10 mouse cellular contexts compared by ENCODE assay signal in genomic region chr7:45403532-45404261, GRCm38 (mm10). TPM values are rescaled to one million over a fixed set of nuclear protein-coding genes. Genes with fewer than 3 reads are reported as not detected.
A peak's percentile ranks its signal among the peaks of the same experiment; 100 is the strongest.
DNase-seq lines count a peak whose midpoint lies in the region; ATAC-seq lines count a peak whose summit lies in the region.
"Had no signal": no experiment of that assay in that cellular context is flagged by ENCODE, and none has a peak within 500 bp of the region (broad histone marks: within the 10 kb centered on the region; RNA-seq: fewer than 3 reads in every experiment).

No protein-coding gene starts in this region.

- peak; percentile 50 to 76 for DNase-seq in heart, adult 18-20 months
- no peak for DNase-seq in heart, postnatal 25 days (ENCODE audit: low spot score)
- DNase-seq in 3T3-L1 (ENCODE audit: low read depth, low spot score) (peak; percentile 64), MEL-GATA-1-ER (ENCODE audit: extremely low read depth, low read depth) (peak; percentile 63)
- peak; percentile 54 for DNase-seq in cerebellum, postnatal 36 days
- peak; percentile 87 for DNase-seq in lung, postnatal 36 days
- peak; percentile 69 for DNase-seq in thymus, postnatal 25 days

- WGBS in intestine, embryonic 16.5 days, result 44% methylated on average over 6 of the region's 6 CpGs

- H3K9ac ChIP-seq in intestine, embryonic 16.5 days (ENCODE audit: low read depth, low read length), result no peak overlapping the region
- H3K9ac ChIP-seq: embryonic facial prominence, embryonic 15.5 days had no signal

- no peak overlapping the region for H3K4me3 ChIP-seq in intestine, embryonic 16.5 days (ENCODE audit: low read length)
- H3K4me3 ChIP-seq: embryonic facial prominence, embryonic 15.5 days had no signal

- H3K9me3 ChIP-seq in intestine, embryonic 16.5 days (ENCODE audit: control insufficient read depth, low read length), result no peaks in the 10 kb centered on the region
- H3K9me3 ChIP-seq: embryonic facial prominence, embryonic 15.5 days had no signal

- peak; percentile 14; the same call in 1 of the 2 replicates for ATAC-seq in intestine, embryonic 16.5 days

- intact Hi-C loops in heart, postnatal 25 days (cut with DNase I), result no loop called here

- H3K27ac ChIP-seq in intestine, embryonic 16.5 days (ENCODE audit: low read length), result no peak overlapping the region
- H3K27ac ChIP-seq: embryonic facial prominence, embryonic 15.5 days had no signal

- peaks cover 10% of the 10 kb centered on the region for H3K4me1 ChIP-seq in intestine, embryonic 16.5 days (ENCODE audit: control insufficient read depth, insufficient read depth, low read length)

- no peak overlapping the region for H3K4me2 ChIP-seq in intestine, embryonic 16.5 days (ENCODE audit: low read depth, low read length)
- H3K4me2 ChIP-seq: embryonic facial prominence, embryonic 15.5 days had no signal

- H3K27me3 ChIP-seq in intestine, embryonic 16.5 days (replicated peaks; ENCODE audit: control insufficient read depth, insufficient read depth, low read length), result peaks cover 34% of the 10 kb centered on the region

- no peaks in the 10 kb centered on the region for H3K36me3 ChIP-seq in intestine, embryonic 16.5 days (ENCODE audit: control insufficient read depth, insufficient read depth, low read length)
- H3K36me3 ChIP-seq: embryonic facial prominence, embryonic 15.5 days had no signal

RNA-seq across cellular contexts. Expression of gene Kcna7, which starts 1.8 kb away (rescaled TPM):
- 1 to 10 TPM; 6.1 to 7.4 TPM for total RNA-seq in heart, adult 18-20 months (2021)
- 1 to 10 TPM; 3.2 to 3.7 TPM for total RNA-seq in heart, postnatal 25 days (2021)
- polyA plus RNA-seq in intestine, embryonic 16.5 days (2015; fragmentation: Nextera tagmentation; extraction: Ambion mirVana), result 0.11 TPM in 1 of 2 replicates, not detected in the other
- polyA plus RNA-seq: liver, embryonic 16.5 days had no signal

RNA-seq across cellular contexts. Expression of gene Snrnp70, which starts 8.2 kb away (rescaled TPM):
- 10 to 100 TPM; 81.1 to 85.7 TPM for total RNA-seq in heart, adult 18-20 months (2021)
- total RNA-seq in heart, postnatal 25 days (2021), result 100 to 1,000 TPM; 110 to 111 TPM
- polyA plus RNA-seq in intestine, embryonic 16.5 days (2015; fragmentation: Nextera tagmentation; extraction: Ambion mirVana), result 139 and 150 TPM in 2 replicates

RNA-seq across cellular contexts. Expression of gene Ntf5, which starts 9.8 kb away (rescaled TPM):
- under 1 TPM; 0.25 to 0.28 TPM for total RNA-seq in heart, adult 18-20 months (2021)
- total RNA-seq in heart, postnatal 25 days (2021), result under 1 TPM; 0.14 to 0.39 TPM
- 1.4 and 1.8 TPM in 2 replicates for polyA plus RNA-seq in intestine, embryonic 16.5 days (2015; fragmentation: Nextera tagmentation; extraction: Ambion mirVana)

RNA-seq across cellular contexts. Expression of gene Lhb, which starts 16.9 kb away (rescaled TPM):
- not detected for total RNA-seq in heart, adult 18-20 months (2021)
- total RNA-seq in heart, postnatal 25 days (2021), result not detected
- 0.28 TPM in 1 of 2 replicates, not detected in the other for polyA plus RNA-seq in intestine, embryonic 16.5 days (2015; fragmentation: Nextera tagmentation; extraction: Ambion mirVana)
- polyA plus RNA-seq: liver, embryonic 16.5 days had no signal

RNA-seq across cellular contexts. Expression of gene Gys1, which starts 30.9 kb away (rescaled TPM):
- 100 to 1,000 TPM in 1 of 2 experiments, 10 to 100 TPM in 1; 99.2 to 105 TPM for total RNA-seq in heart, adult 18-20 months (2021)
- 10 to 100 TPM; 93.1 to 98.1 TPM for total RNA-seq in heart, postnatal 25 days (2021)
- polyA plus RNA-seq in intestine, embryonic 16.5 days (2015; fragmentation: Nextera tagmentation; extraction: Ambion mirVana), result 49.4 and 53.1 TPM in 2 replicates
